Mouse (Mus musculus): ENCODE data around the gene Slc38a8. TPM values are rescaled to one million over a fixed set of nuclear protein-coding genes. Genes with fewer than 3 reads are reported as not detected.

Slc38a8 gene
- polyA plus RNA-seq, 1 experiment from 2014 or later = not detected

GRCm38 (mm10) chr8:119466794-119467193, 34.7 kb downstream of the Slc38a8 start:
- Histone ChIP-seq H3K9me3 (ENCODE audit: control insufficient read depth, low read length) (no peaks in the 10 kb centered on the region), H3K27me3 (ENCODE audit: control insufficient read depth, insufficient read depth, low read length) (0 out of 2 replicates have a peak, but pooled peaks cover 7% of the 10 kb centered on the region), H3K4me1 (ENCODE audit: control insufficient read depth, insufficient read depth, low read length) (peaks cover 34% of the 10 kb centered on the region), H3K36me3 (ENCODE audit: control insufficient read depth, insufficient read depth, low read length) (no peaks in the 10 kb centered on the region), H3K4me2 (ENCODE audit: low read length) (no peak overlapping the region), H3K27ac (replicated peaks; ENCODE audit: low read depth, low read length) (0 out of 2 replicates have a peak overlapping the region, but pooled peaks have one; percentile 27), H3K9ac (replicated peaks; ENCODE audit: low read length) (no peak overlapping the region), H3K4me3 (replicated peaks; ENCODE audit: low read depth, low read length) (no peak overlapping the region)
- DNase-seq (no peak), ATAC-seq (ENCODE audit: low FRiP score, low TSS enrichment) (no peak)
- 65% methylated on average over 10 of the region's 10 CpGs for WGBS

- H3K9me3 ChIP-seq (ENCODE audit: control insufficient read depth, low read length) = no peaks in the 10 kb centered on the region
- under 1% methylated on average over 18 of the region's 18 CpGs for WGBS
- DNase-seq = peak; percentile 72
- 0 out of 2 replicates have a peak overlapping the region, but pooled peaks have one; percentile 27 for H3K27ac ChIP-seq (replicated peaks; ENCODE audit: low read depth, low read length)
- H3K4me1 ChIP-seq (ENCODE audit: control insufficient read depth, insufficient read depth, low read length) = peaks cover 34% of the 10 kb centered on the region
- no peak overlapping the region for H3K4me3 ChIP-seq (replicated peaks; ENCODE audit: low read depth, low read length)
- H3K4me2 ChIP-seq (ENCODE audit: low read length) = peak overlapping the region; percentile 43
- no peaks in the 10 kb centered on the region for H3K36me3 ChIP-seq (ENCODE audit: control insufficient read depth, insufficient read depth, low read length)
- no peak overlapping the region; the same call in 1 of the 2 replicates for H3K9ac ChIP-seq (replicated peaks; ENCODE audit: low read length)
- ATAC-seq (ENCODE audit: low FRiP score, low TSS enrichment) = 0 out of 2 replicates have a peak, but pooled peaks have one; percentile 32
- 0 out of 2 replicates have a peak, but pooled peaks cover 7% of the 10 kb centered on the region for H3K27me3 ChIP-seq (ENCODE audit: control insufficient read depth, insufficient read depth, low read length)
Observed at GRCm38 (mm10) chr8:119466105-119466504, 35.4 kb downstream of the Slc38a8 start.

- ATAC-seq (ENCODE audit: low FRiP score, low TSS enrichment) (no peak), DNase-seq (no peak)
- H3K36me3 ChIP-seq (ENCODE audit: control insufficient read depth, insufficient read depth, low read length) = no peaks in the 10 kb centered on the region
- peaks cover 40% of the 10 kb centered on the region for H3K4me1 ChIP-seq (ENCODE audit: control insufficient read depth, insufficient read depth, low read length)
- H3K4me3 ChIP-seq (replicated peaks; ENCODE audit: low read depth, low read length) = no peak overlapping the region
- no peaks in the 10 kb centered on the region for H3K9me3 ChIP-seq (ENCODE audit: control insufficient read depth, low read length)
- no peak overlapping the region for H3K4me2 ChIP-seq (ENCODE audit: low read length)
- WGBS = 14% methylated on average over 7 of the region's 7 CpGs
- H3K27ac ChIP-seq (replicated peaks; ENCODE audit: low read depth, low read length) = no peak overlapping the region
- H3K9ac ChIP-seq (replicated peaks; ENCODE audit: low read length) = no peak overlapping the region
- 0 out of 2 replicates have a peak, but pooled peaks cover 7% of the 10 kb centered on the region for H3K27me3 ChIP-seq (ENCODE audit: control insufficient read depth, insufficient read depth, low read length)
Observed at GRCm38 (mm10) chr8:119463709-119464108, 37.8 kb downstream of the Slc38a8 start.

DNA sequence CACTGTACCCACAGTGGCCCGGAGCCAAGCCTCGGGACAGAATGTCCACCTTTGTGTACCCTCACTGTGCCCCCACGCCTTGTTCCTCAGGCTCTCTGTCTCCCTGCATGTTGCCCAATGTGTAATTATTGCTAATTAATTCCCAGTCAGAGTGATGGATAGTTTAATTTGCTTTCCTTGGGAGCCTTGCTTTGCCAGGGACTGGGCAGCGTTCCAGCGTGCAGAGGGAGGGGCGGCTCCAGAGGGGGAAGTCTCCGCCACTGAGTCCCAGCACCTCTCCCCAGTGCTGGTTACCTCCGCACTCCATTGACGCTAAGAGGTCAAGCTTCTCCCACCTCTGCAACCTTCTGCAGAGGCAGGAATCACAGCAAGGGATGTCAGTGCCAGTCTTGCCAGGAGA, 40.1 kb downstream of the Slc38a8 start:
- Histone ChIP-seq H3K4me1 (ENCODE audit: control insufficient read depth, insufficient read depth, low read length) (peaks cover 35% of the 10 kb centered on the region), H3K27ac (replicated peaks; ENCODE audit: low read depth, low read length) (no peak overlapping the region), H3K36me3 (ENCODE audit: control insufficient read depth, insufficient read depth, low read length) (no peaks in the 10 kb centered on the region), H3K27me3 (ENCODE audit: control insufficient read depth, insufficient read depth, low read length) (0 out of 2 replicates have a peak, but pooled peaks cover 7% of the 10 kb centered on the region), H3K4me3 (replicated peaks; ENCODE audit: low read depth, low read length) (no peak overlapping the region), H3K9ac (replicated peaks; ENCODE audit: low read length) (no peak overlapping the region), H3K9me3 (ENCODE audit: control insufficient read depth, low read length) (no peaks in the 10 kb centered on the region), H3K4me2 (ENCODE audit: low read length) (no peak overlapping the region)
- WGBS = 55% methylated on average over 9 of the region's 9 CpGs
- peak; percentile 63 for DNase-seq
- no peak for ATAC-seq (ENCODE audit: low FRiP score, low TSS enrichment)

- no peak overlapping the region for H3K9ac ChIP-seq (replicated peaks; ENCODE audit: low read length)
- H3K4me2 ChIP-seq (ENCODE audit: low read length) = no peak overlapping the region
- 0 out of 2 replicates have a peak, but pooled peaks cover 7% of the 10 kb centered on the region for H3K27me3 ChIP-seq (ENCODE audit: control insufficient read depth, insufficient read depth, low read length)
- DNase-seq (peak; percentile 78), ATAC-seq (ENCODE audit: low FRiP score, low TSS enrichment) (no peak; the same call in 1 of the 2 replicates)
- H3K27ac ChIP-seq (replicated peaks; ENCODE audit: low read depth, low read length) = peak overlapping the region; percentile 61
- no peak overlapping the region for H3K4me3 ChIP-seq (replicated peaks; ENCODE audit: low read depth, low read length)
- WGBS = 15% methylated on average over 16 of the region's 16 CpGs
- no peaks in the 10 kb centered on the region for H3K9me3 ChIP-seq (ENCODE audit: control insufficient read depth, low read length)
- peaks cover 18% of the 10 kb centered on the region for H3K4me1 ChIP-seq (ENCODE audit: control insufficient read depth, insufficient read depth, low read length)
- H3K36me3 ChIP-seq (ENCODE audit: control insufficient read depth, insufficient read depth, low read length) = no peaks in the 10 kb centered on the region
Observed at GRCm38 (mm10) chr8:119459724-119460123, 41.8 kb downstream of the Slc38a8 start.

DNA sequence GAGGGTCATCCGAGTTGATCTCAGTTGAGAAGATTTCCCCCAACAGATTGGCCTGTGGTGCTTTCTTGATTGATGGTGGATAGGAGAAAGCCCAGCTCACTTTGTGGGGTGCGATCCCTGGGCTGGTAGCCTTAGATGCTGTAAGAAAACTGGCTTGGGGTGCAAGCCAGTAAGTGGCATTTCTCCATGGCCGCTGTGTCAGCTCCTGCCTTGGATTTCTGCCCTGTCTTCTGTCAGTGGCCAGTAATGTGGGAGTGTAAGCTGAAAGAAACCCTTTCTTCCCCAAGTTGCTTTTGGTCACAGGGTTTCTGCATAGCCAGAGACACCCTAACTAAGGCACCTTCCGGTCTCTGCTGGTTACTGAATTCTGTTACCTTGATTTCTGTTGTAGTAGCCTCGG, 45.5 kb downstream of the Slc38a8 start:
- DNase-seq (no peak), ATAC-seq (ENCODE audit: low FRiP score, low TSS enrichment) (no peak)
- 88% methylated on average over 5 of the region's 5 CpGs for WGBS
- H3K9me3 ChIP-seq (ENCODE audit: control insufficient read depth, low read length) = no peaks in the 10 kb centered on the region
- no peak overlapping the region for H3K4me2 ChIP-seq (ENCODE audit: low read length)
- H3K9ac ChIP-seq (replicated peaks; ENCODE audit: low read length) = no peak overlapping the region
- no peaks in the 10 kb centered on the region for H3K27me3 ChIP-seq (ENCODE audit: control insufficient read depth, insufficient read depth, low read length)
- H3K27ac ChIP-seq (replicated peaks; ENCODE audit: low read depth, low read length) = no peak overlapping the region
- H3K4me1 ChIP-seq (ENCODE audit: control insufficient read depth, insufficient read depth, low read length) = 0 out of 2 replicates have a peak, but pooled peaks cover 6% of the 10 kb centered on the region
- H3K36me3 ChIP-seq (ENCODE audit: control insufficient read depth, insufficient read depth, low read length) = no peaks in the 10 kb centered on the region
- no peak overlapping the region for H3K4me3 ChIP-seq (replicated peaks; ENCODE audit: low read depth, low read length)

GRCm38 (mm10) chr8:119452919-119453318, 48.6 kb downstream of the Slc38a8 start:
- H3K4me2 ChIP-seq (ENCODE audit: low read length) = no peak overlapping the region
- 88% methylated on average over 5 of the region's 5 CpGs for WGBS
- no peak overlapping the region for H3K4me3 ChIP-seq (replicated peaks; ENCODE audit: low read depth, low read length)
- no peak overlapping the region for H3K9ac ChIP-seq (replicated peaks; ENCODE audit: low read length)
- ATAC-seq (ENCODE audit: low FRiP score, low TSS enrichment) (no peak), DNase-seq (no peak)
- H3K9me3 ChIP-seq (ENCODE audit: control insufficient read depth, low read length) = no peaks in the 10 kb centered on the region
- H3K4me1 ChIP-seq (ENCODE audit: control insufficient read depth, insufficient read depth, low read length) = no peaks in the 10 kb centered on the region
- no peak overlapping the region for H3K27ac ChIP-seq (replicated peaks; ENCODE audit: low read depth, low read length)
- H3K36me3 ChIP-seq (ENCODE audit: control insufficient read depth, insufficient read depth, low read length) = no peaks in the 10 kb centered on the region
- H3K27me3 ChIP-seq (ENCODE audit: control insufficient read depth, insufficient read depth, low read length) = peaks cover 6% of the 10 kb centered on the region; the same call in 1 of the 2 replicates

GRCm38 (mm10) chr8:119451131-119451530, 50.4 kb downstream of the Slc38a8 start:
- DNase-seq (no peak), ATAC-seq (ENCODE audit: low FRiP score, low TSS enrichment) (no peak)
- Histone ChIP-seq H3K27ac (replicated peaks; ENCODE audit: low read depth, low read length) (no peak overlapping the region), H3K36me3 (ENCODE audit: control insufficient read depth, insufficient read depth, low read length) (no peaks in the 10 kb centered on the region), H3K27me3 (ENCODE audit: control insufficient read depth, insufficient read depth, low read length) (peaks cover 7% of the 10 kb centered on the region; the same call in 1 of the 2 replicates), H3K9ac (replicated peaks; ENCODE audit: low read length) (no peak overlapping the region), H3K9me3 (ENCODE audit: control insufficient read depth, low read length) (no peaks in the 10 kb centered on the region), H3K4me3 (replicated peaks; ENCODE audit: low read depth, low read length) (no peak overlapping the region), H3K4me1 (ENCODE audit: control insufficient read depth, insufficient read depth, low read length) (no peaks in the 10 kb centered on the region), H3K4me2 (ENCODE audit: low read length) (no peak overlapping the region)
- WGBS = 83% methylated on average over 4 of the region's 4 CpGs

- Histone ChIP-seq H3K4me2 (ENCODE audit: low read length) (no peak overlapping the region), H3K9me3 (ENCODE audit: control insufficient read depth, low read length) (no peaks in the 10 kb centered on the region), H3K36me3 (ENCODE audit: control insufficient read depth, insufficient read depth, low read length) (no peaks in the 10 kb centered on the region), H3K9ac (replicated peaks; ENCODE audit: low read length) (no peak overlapping the region), H3K4me3 (replicated peaks; ENCODE audit: low read depth, low read length) (no peak overlapping the region), H3K27ac (replicated peaks; ENCODE audit: low read depth, low read length) (no peak overlapping the region), H3K27me3 (ENCODE audit: control insufficient read depth, insufficient read depth, low read length) (peaks cover 7% of the 10 kb centered on the region; the same call in 1 of the 2 replicates), H3K4me1 (ENCODE audit: control insufficient read depth, insufficient read depth, low read length) (no peaks in the 10 kb centered on the region)
- ATAC-seq (ENCODE audit: low FRiP score, low TSS enrichment) = no peak
- 80% methylated on average over 12 of the region's 12 CpGs for WGBS
- no peak for DNase-seq
Observed at GRCm38 (mm10) chr8:119449627-119450026, 51.9 kb downstream of the Slc38a8 start.
